Mouse (Mus musculus): ENCODE data around the gene B020011L13Rik. TPM values are rescaled to one million over a fixed set of nuclear protein-coding genes. Genes with fewer than 3 reads are reported as not detected.
"Not testable (repeated sequence)": the region's sequence is repeated elsewhere in the genome, so short reads cannot be mapped to it uniquely, and the experiment has no call there.

B020011L13Rik gene
- polyA plus RNA-seq (2011; ENCODE audit: insufficient read depth, insufficient read length, low read depth, missing spikeins) = not detected in 2 replicates

- H3K36me3 ChIP-seq (ENCODE audit: control insufficient read depth, insufficient read depth, low read length, poor library complexity, severe bottlenecking); H3K9me3 ChIP-seq (replicated peaks; ENCODE audit: control insufficient read depth, insufficient read depth, low read length, poor library complexity, severe bottlenecking); H3K4me1 ChIP-seq (ENCODE audit: control insufficient read depth, insufficient read depth, low read length); H3K4me3 ChIP-seq (ENCODE audit: low read depth, low read length); H3K27ac ChIP-seq (ENCODE audit: insufficient read depth, low read length); H3K9ac ChIP-seq (ENCODE audit: low read depth, poor library complexity, severe bottlenecking); H3K27me3 ChIP-seq (ENCODE audit: control insufficient read depth, insufficient read depth, low read length, poor library complexity, severe bottlenecking): not testable (repeated sequence)
Measured at GRCm38 (mm10) chr1:117780833-117781232, at the start of gene B020011L13Rik. TSS of gene B020011L13Rik (plus strand) at chr1:117781133.

GRCm38 (mm10) chr1:117816271-117816670 is 35.3 kb downstream of the B020011L13Rik start:
- H3K9me3 ChIP-seq (replicated peaks; ENCODE audit: control insufficient read depth, insufficient read depth, low read length, poor library complexity, severe bottlenecking); H3K27me3 ChIP-seq (ENCODE audit: control insufficient read depth, insufficient read depth, low read length, poor library complexity, severe bottlenecking); H3K9ac ChIP-seq (ENCODE audit: low read depth, poor library complexity, severe bottlenecking); H3K36me3 ChIP-seq (ENCODE audit: control insufficient read depth, insufficient read depth, low read length, poor library complexity, severe bottlenecking); H3K27ac ChIP-seq (ENCODE audit: insufficient read depth, low read length); H3K4me3 ChIP-seq (ENCODE audit: low read depth, low read length); H3K4me1 ChIP-seq (ENCODE audit: control insufficient read depth, insufficient read depth, low read length): not testable (repeated sequence)

GRCm38 (mm10) chr1:117829781-117830180 is 48.8 kb downstream of the B020011L13Rik start, which contains the start of gene Gm28360:
TSS of gene Gm28360 (plus strand) at chr1:117830081.
- H3K4me3 ChIP-seq (ENCODE audit: low read depth, low read length); H3K27me3 ChIP-seq (ENCODE audit: control insufficient read depth, insufficient read depth, low read length, poor library complexity, severe bottlenecking); H3K9ac ChIP-seq (ENCODE audit: low read depth, poor library complexity, severe bottlenecking); H3K27ac ChIP-seq (ENCODE audit: insufficient read depth, low read length); H3K4me1 ChIP-seq (ENCODE audit: control insufficient read depth, insufficient read depth, low read length); H3K9me3 ChIP-seq (replicated peaks; ENCODE audit: control insufficient read depth, insufficient read depth, low read length, poor library complexity, severe bottlenecking); H3K36me3 ChIP-seq (ENCODE audit: control insufficient read depth, insufficient read depth, low read length, poor library complexity, severe bottlenecking): not testable (repeated sequence)

GRCm38 (mm10) chr1:117851718-117852117 is 70.8 kb downstream of the B020011L13Rik start:
- H3K9ac ChIP-seq (ENCODE audit: low read depth, poor library complexity, severe bottlenecking); H3K27ac ChIP-seq (ENCODE audit: insufficient read depth, low read length); H3K4me3 ChIP-seq (ENCODE audit: low read depth, low read length); H3K27me3 ChIP-seq (ENCODE audit: control insufficient read depth, insufficient read depth, low read length, poor library complexity, severe bottlenecking); H3K4me1 ChIP-seq (ENCODE audit: control insufficient read depth, insufficient read depth, low read length); H3K9me3 ChIP-seq (replicated peaks; ENCODE audit: control insufficient read depth, insufficient read depth, low read length, poor library complexity, severe bottlenecking); H3K36me3 ChIP-seq (ENCODE audit: control insufficient read depth, insufficient read depth, low read length, poor library complexity, severe bottlenecking): not testable (repeated sequence)

Other genes with a start within 250 kb of the B020011L13Rik start
- gene Gm28363, start 84.0 kb upstream of the B020011L13Rik start, polyA plus RNA-seq (2011; ENCODE audit: insufficient read depth, insufficient read length, low read depth, missing spikeins) = not detected in 2 replicates
- not detected in 2 replicates for gene Gm28360, start 48.9 kb downstream of the B020011L13Rik start, polyA plus RNA-seq (2011; ENCODE audit: insufficient read depth, insufficient read length, low read depth, missing spikeins)
- not detected in 2 replicates for gene Gm28168, start 146.9 kb downstream of the B020011L13Rik start, polyA plus RNA-seq (2011; ENCODE audit: insufficient read depth, insufficient read length, low read depth, missing spikeins)
- not detected in 2 replicates for gene Gm7145, start 184.8 kb downstream of the B020011L13Rik start, polyA plus RNA-seq (2011; ENCODE audit: insufficient read depth, insufficient read length, low read depth, missing spikeins)

Data from ES-Bruce4 (cell line).